Mouse (Mus musculus) c-Kit-negative CD71-positive TER-119-positive erythroid progenitor cells, embryonic 14.5 days (primary cell): Measurements from ENCODE around the gene Gnl1.
A peak's percentile ranks its signal among the peaks of the same experiment; 100 is the strongest.
"Not testable (repeated sequence)": the region's sequence is repeated elsewhere in the genome, so short reads cannot be mapped to it uniquely, and the experiment has no call there.

Source experiments
- DNase-seq: peaks from one replicate; pipeline ENCODE4 v3.0.0-alpha.2; 2013; ENCODE audit warnings: low read depth, low spot score

Gene Gnl1

GRCm38 (mm10) chr17:35994175-35994878 lies 14.7 kb downstream of the Gnl1 start:
- DNase-seq = peak; percentile 73

DNA sequence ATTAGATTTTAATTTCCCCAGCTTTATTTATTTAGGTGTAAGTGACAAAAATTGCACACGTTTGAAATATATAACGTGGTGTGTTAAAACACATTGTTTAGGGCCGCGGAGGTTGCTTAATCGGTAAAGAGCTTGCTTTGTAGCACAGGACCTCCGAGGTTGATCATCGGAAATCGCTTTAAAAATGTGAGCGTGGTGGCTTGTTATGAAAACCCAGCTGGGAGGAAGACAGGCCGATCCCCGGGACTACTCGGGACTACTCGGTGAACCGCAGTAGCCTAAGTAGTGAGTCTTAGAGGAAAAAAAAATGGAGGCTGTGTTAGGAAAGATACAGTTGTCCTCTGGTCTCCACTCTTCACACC lies 15.2 kb downstream of the Gnl1 start:
- no peak for DNase-seq

DNA sequence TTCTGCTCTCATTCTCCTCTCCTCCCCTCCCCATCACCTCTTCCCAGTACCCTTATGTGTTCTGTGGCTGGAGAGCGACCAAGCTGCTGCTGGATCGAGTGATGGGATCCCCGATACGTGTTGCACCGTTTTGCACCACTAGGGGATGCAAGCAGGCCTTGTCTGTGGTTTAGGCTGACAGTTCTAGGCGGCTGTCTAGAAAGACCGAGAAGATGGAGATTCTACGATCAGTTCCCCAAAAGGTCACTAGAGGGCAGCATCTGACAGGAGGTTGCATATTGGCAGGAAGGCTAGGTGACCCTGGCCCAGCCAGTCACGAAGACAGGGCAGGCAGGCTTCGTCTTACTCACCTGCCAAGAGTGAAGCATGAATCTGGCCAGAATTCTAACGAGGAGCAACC lies 17.3 kb downstream of the Gnl1 start:
- peak; percentile 99 for DNase-seq

DNA sequence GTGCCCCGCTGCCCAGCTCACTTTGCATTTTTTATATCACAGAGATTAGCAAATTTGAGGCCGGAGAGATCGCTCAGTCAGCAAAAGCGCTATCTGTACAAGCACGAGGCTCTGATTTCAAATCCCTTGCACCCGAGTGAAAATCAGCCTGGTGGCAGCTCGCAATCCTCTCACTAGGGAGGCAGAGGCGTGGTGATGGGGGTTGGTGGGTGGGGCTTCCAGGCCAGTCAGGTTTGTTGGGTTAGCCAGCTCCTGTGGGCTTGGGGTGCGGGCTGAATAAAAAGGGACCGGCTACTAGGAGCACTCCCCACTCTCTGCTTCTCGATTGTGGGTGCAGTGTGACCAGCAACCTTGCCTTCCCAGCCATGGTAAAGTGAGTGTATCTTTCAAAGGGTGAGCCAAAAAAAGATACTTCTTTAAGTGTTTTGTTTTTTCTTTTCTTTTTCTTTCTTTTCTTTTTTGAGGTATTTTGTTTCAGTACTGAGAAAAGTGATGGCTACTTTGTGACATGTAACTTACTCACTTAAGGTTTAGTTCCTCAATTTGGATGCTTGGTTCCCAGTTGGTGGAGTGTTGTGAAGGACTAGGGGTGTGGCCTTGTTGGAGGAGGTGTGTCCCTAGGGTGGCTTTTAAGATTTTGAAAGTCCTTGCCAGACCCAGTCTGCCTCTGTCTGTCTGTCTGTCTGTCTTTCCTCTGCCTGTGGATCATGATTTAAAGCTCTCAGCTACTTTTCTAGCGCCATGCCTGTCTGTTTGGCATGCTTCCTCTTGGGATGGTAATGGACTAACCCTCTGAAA lies 18.3 kb downstream of the Gnl1 start:
- DNase-seq = peak; percentile 51

DNA sequence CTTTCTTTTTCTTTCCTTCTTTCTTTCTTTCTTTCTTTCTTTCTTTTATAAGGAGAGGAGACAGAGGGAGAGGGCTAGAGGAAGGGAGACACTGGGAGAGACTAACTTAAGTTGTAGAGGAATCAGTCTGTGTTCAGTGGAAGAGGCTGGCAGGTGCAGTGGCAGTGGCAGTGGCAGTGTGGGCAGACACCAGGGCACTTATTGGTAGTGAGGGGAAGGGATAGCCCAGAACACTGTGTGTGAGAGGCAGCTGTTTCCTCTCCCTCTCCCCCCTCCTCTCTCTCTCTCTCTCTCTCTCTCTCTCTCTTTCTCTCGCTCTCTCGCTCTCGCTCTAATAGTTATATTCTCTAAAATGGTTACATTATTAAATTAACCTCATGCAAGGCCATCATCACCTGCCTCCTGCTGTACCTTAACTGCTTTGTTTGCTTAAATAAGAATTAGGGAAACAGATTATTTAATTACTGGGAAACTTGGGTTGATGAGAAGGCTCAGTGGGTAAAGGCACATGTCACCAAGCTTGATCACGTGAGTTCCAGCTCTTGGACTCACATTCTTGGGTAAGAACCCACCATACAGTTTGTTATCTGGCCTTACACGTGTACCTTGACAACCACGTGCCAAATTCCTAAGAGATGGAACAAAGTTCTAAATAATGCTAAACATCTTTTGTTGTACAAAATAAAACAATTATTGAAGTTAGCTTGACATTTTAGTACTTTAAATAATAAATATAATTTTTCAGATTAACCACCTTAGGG lies 19.1 kb downstream of the Gnl1 start:
- no peak for DNase-seq

DNA sequence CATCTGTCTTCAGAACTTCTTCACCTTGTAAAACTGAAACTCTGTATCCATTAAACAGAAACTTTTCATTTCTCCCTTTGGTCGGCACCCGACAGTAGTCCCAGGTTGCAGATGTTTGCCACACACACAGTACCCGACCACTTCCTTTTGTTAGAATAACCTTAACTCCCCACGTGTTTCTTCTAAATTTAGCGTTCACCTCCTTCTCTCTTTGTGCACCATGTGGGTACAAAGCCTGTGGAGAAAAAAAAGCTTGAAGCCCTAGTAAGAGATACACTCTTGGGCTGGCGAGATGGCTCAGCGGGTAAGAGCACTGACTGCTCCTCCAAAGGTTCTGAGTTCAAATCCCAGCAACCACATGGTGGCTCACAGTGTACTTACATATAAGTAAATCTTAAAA lies 19.7 kb downstream of the Gnl1 start:
- no peak for DNase-seq

GRCm38 (mm10) chr17:36000349-36000748 lies 20.7 kb downstream of the Gnl1 start:
- DNase-seq = no peak

- peak; percentile 44 for DNase-seq
Observed at GRCm38 (mm10) chr17:36001121-36001897, 21.7 kb downstream of the Gnl1 start.

GRCm38 (mm10) chr17:36001966-36002365 lies 22.3 kb downstream of the Gnl1 start:
- DNase-seq = peak; percentile 74

- no peak for DNase-seq
Observed at GRCm38 (mm10) chr17:36003331-36003730, 23.7 kb downstream of the Gnl1 start.

DNA sequence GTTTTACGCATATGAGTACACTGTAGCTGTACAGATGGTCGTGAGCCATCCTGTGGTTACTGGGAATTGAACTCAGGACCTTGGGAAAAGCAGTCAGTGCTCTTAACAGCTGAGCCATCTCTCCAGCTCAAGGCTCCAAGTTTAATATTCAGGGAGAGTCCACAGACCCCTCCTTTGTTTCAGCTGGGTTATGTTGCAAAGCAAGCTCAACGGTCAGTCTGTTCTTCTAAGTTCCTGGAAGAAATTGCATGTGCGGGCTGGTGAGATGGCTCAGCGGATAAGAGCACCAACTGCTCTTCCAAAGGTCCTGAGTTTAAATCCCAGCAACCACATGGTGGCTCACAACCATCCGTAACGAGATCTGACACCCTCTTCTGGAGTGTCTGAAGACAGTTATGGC lies 24.8 kb downstream of the Gnl1 start:
- not testable (repeated sequence) for DNase-seq

DNA sequence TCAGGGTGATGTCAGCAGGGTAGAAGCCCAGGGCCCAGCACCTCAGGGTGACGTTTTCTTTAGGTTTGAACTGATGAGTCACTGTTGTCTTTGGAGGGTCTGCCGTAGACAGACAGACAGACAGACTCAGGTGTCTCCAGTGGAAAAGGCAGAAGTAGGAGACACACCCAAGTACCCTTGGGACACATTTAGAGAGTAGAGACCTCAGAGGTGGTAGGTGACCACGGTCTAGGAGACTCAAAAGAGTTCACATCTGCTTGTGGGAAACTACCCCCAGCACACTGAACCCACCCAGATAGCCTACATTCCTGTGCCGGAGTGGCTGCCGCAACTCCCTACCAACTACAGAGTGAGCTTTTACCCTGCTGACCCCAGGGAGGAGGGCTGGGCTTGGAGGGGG lies 35.3 kb downstream of the Gnl1 start:
- DNase-seq = no peak

GRCm38 (mm10) chr17:36017046-36017445 lies 37.4 kb downstream of the Gnl1 start:
- DNase-seq = no peak

- DNase-seq = no peak
Observed at GRCm38 (mm10) chr17:36018979-36019378, 39.3 kb downstream of the Gnl1 start.

DNA sequence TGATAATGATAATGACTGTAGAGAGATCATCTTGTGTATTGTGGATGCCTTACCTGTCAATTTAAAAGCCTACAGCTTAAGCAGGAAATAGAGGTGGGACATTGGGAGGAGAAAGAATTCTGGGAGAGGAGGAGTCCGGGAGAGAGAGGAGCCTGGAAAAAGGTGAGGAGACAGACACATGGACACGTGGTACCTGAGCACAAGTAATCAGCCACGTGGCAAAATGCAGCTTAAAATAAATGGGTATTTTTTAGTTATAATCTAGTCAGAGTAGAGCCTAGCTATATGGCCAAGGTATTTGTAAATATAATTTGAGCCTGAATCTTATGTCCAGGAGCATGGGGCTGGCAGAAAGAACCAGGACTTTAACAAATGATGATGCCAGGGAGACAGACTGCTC lies 39.9 kb downstream of the Gnl1 start:
- DNase-seq = no peak

- DNase-seq = no peak
Observed at GRCm38 (mm10) chr17:36020191-36021073, 40.8 kb downstream of the Gnl1 start, which contains the start of gene H2-T24. Gene H2-T24, minus strand, starts transcription at chr17:36020560.

- no peak for DNase-seq
Observed at GRCm38 (mm10) chr17:36021309-36021708, 41.7 kb downstream of the Gnl1 start.

GRCm38 (mm10) chr17:36022098-36022497 lies 42.4 kb downstream of the Gnl1 start:
- no peak for DNase-seq

GRCm38 (mm10) chr17:36022922-36023321 lies 43.3 kb downstream of the Gnl1 start:
- DNase-seq = no peak
